Mouse (Mus musculus) kidney, postnatal 0 days (tissue): ENCODE results near the gene Fkbp10. TPM values are rescaled to one million over a fixed set of nuclear protein-coding genes. Genes with fewer than 3 reads are reported as not detected.

ENCODE experiments used
- ATAC-seq: fragments of 200-750 bp; cut with Nextera tagmentation; replicated peaks from 2 replicates; pipeline ENCODE4 v1.8.0; 2017; ENCODE audit warnings: low read depth, moderate number of reproducible peaks, moderate TSS enrichment, moderate library complexity; ENCODE audit not compliant: low FRiP score
- DNase-seq: peaks from one replicate; pipeline ENCODE4 v3.0.0-alpha.2; 2016; ENCODE audit warnings: low spot score
- H3K27ac ChIP-seq: fragments of 300-500 bp; sonication (generic); 2 replicates; pipeline ENCODE4 v1.5.1; 2014; ENCODE audit warnings: mild to moderate bottlenecking
- H3K27me3 ChIP-seq: fragments of 300-500 bp; sonication (generic); 2 replicates; pipeline ENCODE4 v1.6.1; 2014; ENCODE audit warnings: low read length, mixed read lengths; ENCODE audit not compliant: insufficient read depth
- H3K36me3 ChIP-seq: fragments of 300-500 bp; sonication (generic); 2 replicates; pipeline ENCODE4 v1.6.1; 2014; ENCODE audit warnings: low read length, mixed read lengths; ENCODE audit not compliant: insufficient read depth
- H3K4me1 ChIP-seq: fragments of 300-500 bp; sonication (generic); replicated peaks from 2 replicates; pipeline ENCODE4 v1.6.1; 2014; ENCODE audit warnings: antibody characterized with exemption, low read length, mixed read lengths; ENCODE audit not compliant: insufficient read depth
- H3K4me2 ChIP-seq: fragments of 300-500 bp; sonication (generic); 2 replicates; pipeline ENCODE4 v1.6.1; 2014; ENCODE audit warnings: mild to moderate bottlenecking, low read length, moderate library complexity, mixed read lengths
- H3K4me3 ChIP-seq: fragments of 300-500 bp; sonication (generic); replicated peaks from 2 replicates; pipeline ENCODE4 v1.5.1; 2014; ENCODE audit warnings: low read depth, low read length
- H3K9ac ChIP-seq: fragments of 300-500 bp; sonication (generic); 2 replicates; pipeline ENCODE4 v1.6.1; 2014; ENCODE audit warnings: low read depth, low read length
- H3K9me3 ChIP-seq: fragments of 300-500 bp; sonication (generic); replicated peaks from 2 replicates; pipeline ENCODE4 v1.6.1; 2016; ENCODE audit warnings: low read length, inconsistent platforms, mixed read lengths
- CTCF ChIP-seq: IDR thresholded peaks from 2 replicates; pipeline ENCODE4 v1.5.1; 2016; ENCODE audit warnings: antibody characterized with exemption, low read depth, mild to moderate bottlenecking, moderate library complexity
- WGBS: fragments of 180-500 bp; shearing (Covaris S2); extraction: QIAGEN DNeasy Blood & Tissue Kit; methylation state at CpG from one replicate; pipeline ENCODE4 v1.1.7; 2014; 5-methylcytosine and 5-hydroxymethylcytosine counted together
- polyA plus RNA-seq: library from polyadenylated mRNA; unstranded; fragments of >200 nt; fragmentation: Nextera tagmentation; extraction: Ambion mirVana; gene quantifications from 2 replicates; pipeline ENCODE4 v1.2.1, GENCODE M21; 2015

Gene Fkbp10
- polyA plus RNA-seq: 108 and 122 TPM in 2 replicates

GRCm38 (mm10) chr11:100414914-100415822 is at the start of gene Fkbp10:
Gene Fkbp10, plus strand, starts transcription at chr11:100415697.
- TF ChIP-seq CTCF: no peak
- DNase-seq (peak; percentile 95), ATAC-seq (peak; percentile 33)
- no peaks in the 10 kb centered on the region for H3K9me3 ChIP-seq
- H3K4me3 ChIP-seq: peak within 1 kb of the TSS; percentile 64
- no peaks in the 10 kb centered on the region for H3K36me3 ChIP-seq
- H3K4me2 ChIP-seq: peak within 1 kb of the TSS; percentile 71
- H3K9ac ChIP-seq: peak within 1 kb of the TSS; percentile 77
- peaks cover 23% of the 10 kb centered on the region for H3K4me1 ChIP-seq
- H3K27ac ChIP-seq: peak within 1 kb of the TSS; percentile 93
- WGBS: 0% methylated on average over 28 of the region's 31 CpGs
- H3K27me3 ChIP-seq: no peaks in the 10 kb centered on the region

- Histone ChIP-seq H3K27ac (no peak overlapping the region), H3K4me2 (no peak overlapping the region), H3K9me3 (no peaks in the 10 kb centered on the region), H3K9ac (no peak overlapping the region), H3K4me1 (no peaks in the 10 kb centered on the region), H3K27me3 (no peaks in the 10 kb centered on the region), H3K4me3 (no peak overlapping the region), H3K36me3 (peaks cover 41% of the 10 kb centered on the region)
- ATAC-seq (no peak), DNase-seq (no peak)
- 34% methylated on average over 7 of the region's 7 CpGs for whole genome bisulfite sequencing
- no peak for TF ChIP-seq CTCF
These were observed 46.4 kb upstream of the Fkbp10 start for GRCm38 (mm10) chr11:100369145-100369544.

DNA sequence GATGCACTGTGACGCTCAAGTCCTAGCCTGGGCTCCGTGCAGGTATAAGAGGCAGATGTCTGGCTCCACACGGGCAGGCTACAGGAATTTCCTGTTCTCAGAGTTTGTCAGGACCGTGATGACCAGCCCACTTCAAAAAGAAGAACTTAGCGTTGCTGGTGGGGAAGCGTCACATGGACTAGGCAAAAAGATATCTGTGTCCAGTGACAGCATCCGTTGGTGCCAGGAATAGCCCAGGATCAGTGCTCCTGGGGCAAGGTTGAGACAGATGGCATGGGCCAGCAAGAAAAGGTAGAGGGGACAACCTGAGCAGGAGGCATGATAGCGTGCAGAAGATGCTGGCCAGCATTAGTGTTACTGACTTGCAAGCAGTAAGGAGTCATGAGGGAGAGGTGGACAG is 45.7 kb upstream of the Fkbp10 start:
- no peaks in the 10 kb centered on the region for H3K9me3 ChIP-seq
- peaks cover 44% of the 10 kb centered on the region for H3K36me3 ChIP-seq
- no peak overlapping the region for H3K4me2 ChIP-seq
- no peak overlapping the region for H3K9ac ChIP-seq
- H3K4me3 ChIP-seq: no peak overlapping the region
- H3K27me3 ChIP-seq: no peaks in the 10 kb centered on the region
- H3K27ac ChIP-seq: no peak overlapping the region
- no peak for TF ChIP-seq CTCF
- ATAC-seq (no peak), DNase-seq (no peak)
- 67% methylated on average over 8 of the region's 8 CpGs for WGBS
- no peaks in the 10 kb centered on the region for H3K4me1 ChIP-seq

DNA sequence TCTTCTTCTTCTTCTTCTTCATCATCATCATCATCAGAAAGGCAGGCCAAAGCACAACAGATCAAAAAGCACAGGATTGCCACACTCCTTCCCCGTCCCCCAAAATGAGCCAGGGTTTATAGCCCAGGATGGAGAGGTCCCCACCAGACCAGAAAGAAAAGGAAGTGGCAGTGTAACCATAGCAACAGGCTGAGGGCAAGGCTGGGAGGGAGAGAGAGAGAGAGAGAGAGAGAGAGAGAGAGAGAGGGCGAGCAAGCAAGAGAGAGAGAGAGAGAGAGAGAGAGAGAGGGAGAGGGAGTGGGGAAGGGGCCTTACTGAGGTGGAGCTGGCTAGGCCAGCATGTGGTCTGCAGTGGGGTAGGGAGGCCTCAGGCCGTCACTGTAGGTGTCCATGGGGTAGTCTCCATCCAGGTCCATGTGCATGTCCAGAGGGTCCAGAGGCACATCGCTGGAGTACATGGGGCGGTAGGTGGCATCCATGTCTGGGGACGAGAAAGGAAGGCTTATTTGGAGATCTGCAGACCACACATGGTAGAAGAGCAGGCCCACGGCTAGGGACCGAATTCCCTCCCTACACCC is 43.4 kb upstream of the Fkbp10 start:
- Histone ChIP-seq H3K27ac (no peak overlapping the region), H3K4me3 (no peak overlapping the region), H3K9ac (no peak overlapping the region), H3K36me3 (peaks cover 63% of the 10 kb centered on the region), H3K27me3 (no peaks in the 10 kb centered on the region), H3K4me2 (no peak overlapping the region), H3K4me1 (no peaks in the 10 kb centered on the region), H3K9me3 (no peaks in the 10 kb centered on the region)
- ATAC-seq (no peak), DNase-seq (no peak)
- no peak for TF ChIP-seq CTCF
- 77% methylated on average over 8 of the region's 8 CpGs for WGBS

GRCm38 (mm10) chr11:100375127-100375526 is 40.4 kb upstream of the Fkbp10 start:
- TF ChIP-seq CTCF: no peak
- H3K9me3 ChIP-seq: no peaks in the 10 kb centered on the region
- H3K27ac ChIP-seq: no peak overlapping the region
- H3K27me3 ChIP-seq: no peaks in the 10 kb centered on the region
- H3K4me2 ChIP-seq: no peak overlapping the region
- no peak overlapping the region for H3K9ac ChIP-seq
- no peak overlapping the region for H3K4me3 ChIP-seq
- 81% methylated on average over 9 of the region's 9 CpGs for WGBS
- no peaks in the 10 kb centered on the region for H3K4me1 ChIP-seq
- DNase-seq (no peak), ATAC-seq (no peak)
- H3K36me3 ChIP-seq: peaks cover 81% of the 10 kb centered on the region

DNA sequence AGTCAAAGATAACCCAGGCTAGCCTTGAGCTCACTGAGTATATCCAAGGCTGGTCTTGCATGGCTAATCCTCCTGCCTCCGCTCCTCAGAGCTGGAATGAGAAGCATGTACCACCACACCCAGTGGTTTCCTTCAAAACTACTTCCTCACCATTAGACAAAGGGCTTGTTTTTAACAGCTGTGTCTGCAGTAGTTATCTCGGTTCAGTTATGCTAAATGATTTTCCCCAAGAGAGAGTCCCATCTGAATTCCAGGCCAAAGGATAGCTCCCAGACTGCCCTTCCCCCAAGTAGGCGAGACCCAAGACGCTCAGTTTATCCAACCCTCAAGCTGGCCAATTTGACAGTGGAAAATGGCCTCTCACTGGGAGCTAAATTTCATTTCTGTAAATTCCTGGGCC is 39.5 kb upstream of the Fkbp10 start:
- H3K9me3 ChIP-seq: no peaks in the 10 kb centered on the region
- H3K36me3 ChIP-seq: peaks cover 73% of the 10 kb centered on the region
- H3K4me2 ChIP-seq: no peak overlapping the region

More for the DNA sequence above, 39.5 kb upstream of the Fkbp10 start:
- ATAC-seq (no peak), DNase-seq (no peak)
- H3K4me1 ChIP-seq: no peaks in the 10 kb centered on the region
- H3K27me3 ChIP-seq: no peaks in the 10 kb centered on the region
- 71% methylated on average over 4 of the region's 4 CpGs for WGBS
- no peak for TF ChIP-seq CTCF
- H3K27ac ChIP-seq: 0 out of 2 replicates have a peak overlapping the region, but pooled peaks have one; percentile 8
- H3K9ac ChIP-seq: no peak overlapping the region
- no peak overlapping the region for H3K4me3 ChIP-seq
